Mouse (Mus musculus) left cerebral cortex, adult 9 months (tissue): Measurements from ENCODE around the gene Hist2h2bb.
A peak's percentile ranks its signal among the peaks of the same experiment; 100 is the strongest.

Source experiments
- DNase-seq, 2 experiments: peaks; one replicate each; pipeline ENCODE4 v3.0.0; 2022; ENCODE audit warnings: low spot score in 2 of 2

Gene Hist2h2bb

DNA sequence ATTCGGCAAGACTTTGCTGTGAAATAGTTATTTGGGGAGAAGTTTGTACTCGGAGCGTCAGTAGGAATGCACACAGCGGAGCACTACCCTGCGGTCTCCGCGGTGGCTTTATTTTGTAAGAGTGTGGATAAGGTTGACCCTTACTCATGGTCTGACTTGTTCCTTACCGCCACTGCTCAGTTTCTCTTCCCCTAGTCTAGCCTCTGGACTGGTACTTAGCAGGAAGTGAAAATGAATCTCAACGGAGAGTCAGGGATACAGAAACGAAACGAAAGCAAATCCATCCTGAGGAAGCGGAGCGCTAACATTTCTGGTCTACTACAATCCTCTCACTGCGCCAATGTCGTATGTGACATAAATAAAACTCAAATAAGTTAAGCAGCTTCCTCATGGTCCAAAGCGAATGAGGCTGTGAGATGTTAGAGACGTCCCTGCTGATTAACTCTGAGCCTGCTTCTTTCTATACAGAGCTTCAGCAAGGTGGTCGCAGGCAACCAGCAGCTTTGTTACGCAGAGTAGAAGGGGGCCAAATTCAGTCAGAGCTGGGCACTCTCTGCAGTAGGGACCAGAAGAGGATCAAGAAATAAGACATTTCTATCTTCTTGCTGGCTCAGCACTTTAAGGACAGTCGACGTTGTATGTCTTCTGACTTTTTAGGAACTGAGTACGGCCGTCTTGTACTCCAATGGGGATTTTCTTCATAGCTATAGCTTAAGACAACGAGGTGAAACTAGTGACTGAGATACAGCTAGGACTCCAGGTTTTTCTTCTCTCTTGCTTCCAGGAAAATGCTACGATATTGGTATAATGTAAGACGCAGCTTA, 31.4 kb downstream of the Hist2h2bb start:
- DNase-seq = no peak

DNA sequence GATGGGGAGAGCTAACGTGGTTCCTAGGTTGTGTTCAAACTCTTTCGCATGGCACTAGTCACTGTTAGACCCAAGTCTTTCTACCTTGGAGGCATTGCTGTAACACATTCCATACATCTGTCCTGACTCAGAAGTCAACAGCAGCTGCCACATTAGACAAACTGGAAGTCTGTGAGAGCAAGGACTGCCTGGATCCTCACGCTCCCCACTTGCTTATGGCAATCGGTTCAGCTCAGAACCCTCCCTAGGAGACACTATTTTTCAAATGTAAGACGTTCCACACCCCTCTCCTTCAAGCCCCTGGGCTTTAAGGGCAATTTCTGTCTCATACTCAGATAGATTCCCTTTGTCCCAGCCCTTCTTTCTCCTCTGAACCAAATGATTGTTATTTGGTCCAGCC, 32.5 kb downstream of the Hist2h2bb start:
- DNase-seq = no peak

DNA sequence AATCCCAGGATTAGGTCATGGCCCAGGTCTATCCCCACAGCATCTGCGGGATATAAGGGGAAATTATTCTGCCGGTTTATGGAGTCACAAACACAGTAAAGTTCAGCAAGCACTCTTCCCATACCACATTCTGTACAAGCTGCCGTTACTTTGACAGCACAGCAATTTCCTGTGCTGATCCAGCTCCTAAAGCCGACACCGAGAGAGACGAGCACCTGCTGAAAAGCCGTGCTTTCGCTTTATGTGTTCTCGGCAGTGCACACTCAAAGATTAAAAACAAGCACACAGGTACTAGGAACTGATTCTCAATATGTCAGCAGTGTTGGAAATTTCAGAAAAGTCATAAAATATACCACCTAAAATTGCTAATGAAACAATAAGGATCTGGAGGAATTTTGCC, 37.0 kb downstream of the Hist2h2bb start:
- DNase-seq = no peak

- DNase-seq = no peak
Observed at GRCm38 (mm10) chr3:96309441-96309840, 39.9 kb downstream of the Hist2h2bb start.

DNA sequence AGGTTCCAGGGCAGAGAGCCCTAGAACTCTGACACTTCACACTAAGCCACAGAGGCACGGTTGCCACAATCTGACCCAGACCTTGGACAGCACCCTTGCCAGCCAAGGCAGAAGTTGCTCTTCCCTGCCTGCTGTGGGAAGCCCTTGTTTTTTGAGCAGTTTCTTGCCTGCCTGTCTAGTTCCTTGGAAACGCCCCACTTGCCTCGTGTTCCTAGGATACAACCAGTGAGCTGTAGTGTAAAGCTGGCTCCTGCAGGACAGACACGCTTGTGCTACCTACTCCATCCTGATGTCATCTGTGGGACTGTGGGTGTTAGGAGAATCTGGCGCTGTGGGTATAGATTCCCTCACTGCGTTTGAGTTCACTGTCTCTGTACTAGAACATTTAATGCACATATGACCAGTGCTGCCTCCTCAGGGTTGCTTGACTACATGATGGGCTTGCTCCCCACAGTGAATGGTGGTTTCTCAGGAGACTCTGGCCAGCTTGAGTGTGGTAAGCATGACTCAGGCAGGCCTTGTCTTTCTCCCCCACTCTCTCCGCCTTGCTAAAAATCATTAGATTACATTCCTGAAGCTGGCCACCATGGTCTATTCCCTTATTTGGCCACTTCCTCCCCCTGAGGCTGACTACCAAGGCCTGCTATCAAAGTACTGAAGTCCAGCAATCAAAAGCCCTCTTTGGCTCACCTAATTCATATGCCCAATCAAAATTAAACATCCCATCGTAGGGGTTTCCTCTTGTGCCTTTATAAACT, 43.0 kb downstream of the Hist2h2bb start:
- DNase-seq = peak in 1 of 2 experiments; percentile 40
